Mouse (Mus musculus) erythroid progenitor cell, adult 5-6 weeks (primary cell): ENCODE measurements around the gene Rasgrp2. TPM values are rescaled to one million over a fixed set of nuclear protein-coding genes. Genes with fewer than 3 reads are reported as not detected.
A peak's percentile ranks its signal among the peaks of the same experiment; 100 is the strongest.

Experiments
- ATAC-seq: replicated peaks from 2 replicates; pipeline ENCODE4 v1.8.0; 2016; ENCODE audit warnings: moderate number of reproducible peaks, mild to moderate bottlenecking, moderate TSS enrichment, inconsistent platforms; ENCODE audit not compliant: poor library complexity, low FRiP score, severe bottlenecking
- total RNA-seq, 2 experiments: library from RNA; stranded (forward) in 1 of 2; stranded (reverse) in 1 of 2; fragments of 150-400 nt in 1 of 2; fragments of 186-747, 209-891 nt in 1 of 2; gene quantifications; 2 replicates each; pipeline versions ENCODE4 v1.2.3 to v1.2.4; 2015 to 2017; ENCODE audit warnings: low replicate concordance in 2 of 2

The Rasgrp2 gene
- total RNA-seq, 2 experiments from 2014 or later: 37.7 to 42.3 TPM

- 0 out of 2 replicates have a peak, but pooled peaks have one; percentile 63 for ATAC-seq
Measured at GRCm38 (mm10) chr19:6401131-6401815, 2.1 kb downstream of the Rasgrp2 start.

GRCm38 (mm10) chr19:6401951-6402350 lies 2.8 kb downstream of the Rasgrp2 start:
- ATAC-seq: no peak

- no peak for ATAC-seq
Measured at GRCm38 (mm10) chr19:6403869-6404268, 4.7 kb downstream of the Rasgrp2 start.

- no peak for ATAC-seq
Measured at GRCm38 (mm10) chr19:6405433-6405832, 6.3 kb downstream of the Rasgrp2 start.

GRCm38 (mm10) chr19:6407109-6407508 lies 8.0 kb downstream of the Rasgrp2 start:
- ATAC-seq: no peak

- no peak for ATAC-seq
Measured at GRCm38 (mm10) chr19:6407816-6408510, 8.8 kb downstream of the Rasgrp2 start.

GRCm38 (mm10) chr19:6408749-6409148 lies 9.6 kb downstream of the Rasgrp2 start:
- no peak for ATAC-seq

- ATAC-seq: no peak
Measured at GRCm38 (mm10) chr19:6409176-6409575, 10.0 kb downstream of the Rasgrp2 start.

GRCm38 (mm10) chr19:6409936-6410335 lies 10.8 kb downstream of the Rasgrp2 start:
- no peak for ATAC-seq

GRCm38 (mm10) chr19:6412798-6413197 lies 13.7 kb downstream of the Rasgrp2 start:
- no peak for ATAC-seq

GRCm38 (mm10) chr19:6415454-6415853 lies 16.3 kb downstream of the Rasgrp2 start:
- ATAC-seq: no peak

- no peak for ATAC-seq
Measured at GRCm38 (mm10) chr19:6416124-6416770, 17.1 kb downstream of the Rasgrp2 start.

- no peak for ATAC-seq
Measured at GRCm38 (mm10) chr19:6416894-6417761, 18.0 kb downstream of the Rasgrp2 start.

- peak; percentile 58 for ATAC-seq
Measured at GRCm38 (mm10) chr19:6418233-6418879, 19.2 kb downstream of the Rasgrp2 start, which contains the start of gene Nrxn2. Gene Nrxn2, plus strand, starts transcription at chr19:6418731.

- ATAC-seq: no peak
Measured at GRCm38 (mm10) chr19:6418984-6419692, 20.0 kb downstream of the Rasgrp2 start.

GRCm38 (mm10) chr19:6419805-6420310 lies 20.7 kb downstream of the Rasgrp2 start:
- ATAC-seq: no peak

GRCm38 (mm10) chr19:6420481-6421210 lies 21.5 kb downstream of the Rasgrp2 start:
- no peak for ATAC-seq

- ATAC-seq: no peak
Measured at GRCm38 (mm10) chr19:6421211-6421590, 22.1 kb downstream of the Rasgrp2 start.
